Mouse (Mus musculus) ES-E14 (cell line): Measurements from ENCODE around the gene Prkar1b.

Source experiments
- HCFC1 ChIP-seq: IDR thresholded peaks from 2 replicates; pipeline ENCODE4 v1.6.1; 2012; ENCODE audit warnings: low read length, inconsistent platforms, borderline replicate concordance; ENCODE audit not compliant: insufficient read depth
- MAFK ChIP-seq: IDR thresholded peaks from 2 replicates; pipeline ENCODE4 v1.6.1; 2014; ENCODE audit warnings: mild to moderate bottlenecking, low read depth, low read length, inconsistent platforms; ENCODE audit not compliant: insufficient read depth
- ZC3H11A ChIP-seq: IDR thresholded peaks from 2 replicates; pipeline ENCODE4 v1.6.1; 2012; ENCODE audit warnings: low read depth, mild to moderate bottlenecking, inconsistent platforms, low read length, borderline replicate concordance

- TF ChIP-seq ZC3H11A, result no peak
- TF ChIP-seq HCFC1, result no peak
- no peak for TF ChIP-seq MAFK
These were observed 96.6 kb downstream of the Prkar1b start for GRCm38 (mm10) chr5:139053176-139053575.
